Mouse (Mus musculus): Measurements from ENCODE around the gene Eri3.

DNA sequence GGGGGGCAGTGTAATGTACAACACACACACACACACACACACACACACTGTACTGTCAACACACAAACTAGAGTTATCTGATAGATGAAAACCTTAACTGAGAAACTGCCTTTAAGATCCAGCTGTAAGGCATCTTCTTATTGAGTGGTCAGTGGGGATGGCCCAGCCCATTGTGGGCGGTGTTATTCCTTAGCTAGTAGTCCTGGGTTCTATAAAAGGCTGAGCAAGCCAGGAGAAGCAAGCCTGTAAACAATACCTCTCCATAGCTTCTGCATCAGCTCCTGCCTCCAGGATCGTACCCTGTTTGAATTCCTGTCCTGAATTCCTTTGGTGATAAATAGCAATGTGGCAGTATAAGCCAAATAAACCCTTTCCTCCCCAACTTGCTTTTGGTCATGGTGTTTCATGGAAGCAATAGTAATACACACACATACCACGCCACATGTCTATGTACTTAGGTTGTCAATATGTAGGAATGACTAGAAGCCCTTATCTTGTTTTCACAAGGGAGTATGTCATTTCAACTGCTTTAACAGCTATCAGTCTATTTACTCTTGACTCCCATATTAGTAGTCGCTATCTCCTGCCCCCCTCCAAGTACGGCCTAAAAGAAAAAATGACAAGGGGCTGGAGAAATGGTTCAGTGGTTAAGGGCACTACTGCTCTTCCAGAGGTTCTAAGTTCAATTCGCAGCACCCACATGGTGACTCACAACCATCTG, 133.0 kb downstream of the Eri3 start:
- TF ChIP-seq POLR2A (IDR thresholded peaks at IDR 0.05; ENCODE audit: insufficient read depth, low read depth, low read length): no peak
- TF ChIP-seq CTCF (IDR thresholded peaks at IDR 0.05): no peak

Data from heart, adult 2 months (tissue).